Mouse (Mus musculus) layer of hippocampus, postnatal 14 days (tissue): Measurements from ENCODE around the gene Taf15. TPM values are rescaled to one million over a fixed set of nuclear protein-coding genes. Genes with fewer than 3 reads are reported as not detected.

ENCODE experiments used
- DNase-seq, 2 experiments: peaks; one replicate each; pipeline ENCODE4 v3.0.0; 2021 to 2022; ENCODE audit warnings: low spot score in 2 of 2, mixed read lengths in 1 of 2
- total RNA-seq, 2 experiments: library from RNA; stranded (reverse); gene quantifications; 2 replicates each; pipeline ENCODE4 v1.2.3; 2021

Taf15 gene
- total RNA-seq, 2 experiments from 2014 or later, result 64.1 to 65.9 TPM

DNA sequence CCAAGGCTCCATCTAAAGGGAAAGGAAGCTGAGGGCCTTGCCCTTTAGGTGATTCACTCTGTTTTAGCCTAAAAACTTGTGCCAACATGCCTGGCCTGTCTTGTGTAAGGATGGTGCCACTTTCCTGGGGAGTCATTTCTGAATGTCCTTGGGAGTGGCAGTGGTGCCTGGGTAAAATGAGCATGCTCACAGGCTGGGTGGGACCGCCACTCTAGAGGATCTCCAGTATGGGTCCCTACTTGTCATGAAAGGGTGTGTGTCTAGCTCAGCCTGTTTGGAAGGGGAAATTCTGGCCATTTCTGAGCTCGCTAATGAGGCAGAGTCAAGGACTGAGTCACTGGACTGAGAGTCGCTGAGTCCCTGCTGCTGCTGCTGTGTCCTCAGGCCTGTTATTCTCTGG lies 17.3 kb upstream of the Taf15 start:
- DNase-seq, result no peak

- no peak for DNase-seq
Observed at GRCm38 (mm10) chr11:83457257-83457656, 15.6 kb upstream of the Taf15 start.

DNA sequence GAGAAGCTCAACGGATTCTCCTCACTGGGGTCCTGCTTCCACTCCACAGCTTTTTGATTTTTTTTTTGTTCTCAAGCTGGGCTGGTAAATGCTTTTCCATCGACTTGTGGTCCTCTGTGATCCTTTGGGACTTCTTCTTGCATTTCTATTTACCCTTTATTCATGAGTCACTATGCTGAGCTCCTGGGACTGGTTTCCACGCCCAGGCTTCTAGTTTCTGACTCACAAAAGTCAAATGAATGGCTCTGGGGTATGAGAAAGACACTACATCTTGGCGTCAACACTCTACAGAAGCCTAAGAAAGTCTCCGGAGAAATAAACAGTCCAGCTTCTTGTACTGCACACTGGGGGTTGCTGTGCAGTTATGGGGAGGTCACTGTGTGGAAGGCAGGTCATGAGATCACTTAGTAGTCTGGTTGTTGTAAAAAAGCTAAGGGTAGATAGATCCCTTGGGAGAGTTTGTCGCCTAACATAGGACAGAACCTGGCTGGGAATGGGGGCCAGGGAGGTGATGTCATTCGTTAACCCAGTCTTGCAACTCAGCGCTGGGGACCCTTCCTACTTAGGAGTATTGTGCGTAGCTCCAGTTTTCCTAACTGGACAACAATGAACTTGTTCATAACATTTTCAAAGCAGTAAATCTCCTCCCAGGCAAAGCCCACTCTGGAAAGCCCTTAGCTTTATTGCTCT lies 14.8 kb upstream of the Taf15 start:
- DNase-seq, result no peak

DNA sequence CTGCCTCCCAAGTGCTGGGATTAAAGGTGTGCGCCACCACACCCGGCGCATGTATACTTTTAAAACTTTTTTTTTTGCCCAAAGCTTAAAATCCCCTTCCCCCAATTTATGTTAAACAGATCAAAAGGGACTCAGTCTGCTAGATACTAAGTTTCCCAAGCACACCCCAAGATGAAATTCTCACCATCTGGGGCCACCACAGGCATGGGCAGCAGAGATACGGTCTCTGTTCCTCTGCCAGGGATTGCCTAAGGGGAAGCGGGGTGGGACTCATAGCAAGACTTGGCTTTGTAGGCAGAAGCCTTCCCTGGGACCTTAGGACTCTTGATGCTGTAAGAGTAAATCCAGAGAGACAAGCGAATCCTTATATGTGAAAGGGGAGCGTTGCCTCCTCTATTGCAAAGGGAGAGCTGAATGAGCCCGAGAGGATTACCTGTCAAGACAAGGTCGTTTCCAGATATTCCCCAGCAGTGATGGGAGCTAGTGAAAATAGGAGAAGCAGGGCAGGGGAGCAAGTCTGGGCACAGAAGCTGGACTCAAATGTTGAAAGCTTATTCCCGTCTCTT lies 11.3 kb upstream of the Taf15 start:
- no peak for DNase-seq

DNA sequence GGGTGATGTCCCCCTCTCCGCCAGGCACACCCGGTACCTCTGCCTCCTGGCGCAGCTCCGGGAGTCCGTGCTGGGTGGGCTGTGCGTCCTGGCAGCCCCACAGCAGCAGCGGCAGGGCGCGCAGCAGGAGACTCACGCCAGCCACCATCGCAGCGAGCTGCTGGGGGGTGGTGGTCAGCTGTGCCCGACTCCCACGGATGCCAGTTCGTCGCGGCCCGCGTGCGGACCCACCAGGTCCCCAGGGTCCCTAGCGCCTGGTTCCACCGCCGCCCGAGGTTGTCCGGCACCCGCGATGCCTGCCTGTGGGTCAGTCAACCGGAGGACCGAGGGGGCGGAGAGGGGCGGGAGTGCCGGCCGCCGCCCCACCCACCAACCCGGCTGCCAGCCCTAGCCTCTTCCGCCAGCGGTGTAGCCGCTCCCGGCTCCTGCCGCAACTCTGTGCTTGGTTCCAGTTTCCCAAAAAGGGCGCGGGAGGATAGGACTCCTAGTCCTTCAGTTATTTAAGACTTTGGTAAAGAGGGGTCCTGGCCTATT lies 10.1 kb upstream of the Taf15 start, which contains the start of gene Mmp28:
Gene Mmp28 (minus strand): TSS at position 361 of the 534 bp plus-strand sequence.
- DNase-seq, result no peak

DNA sequence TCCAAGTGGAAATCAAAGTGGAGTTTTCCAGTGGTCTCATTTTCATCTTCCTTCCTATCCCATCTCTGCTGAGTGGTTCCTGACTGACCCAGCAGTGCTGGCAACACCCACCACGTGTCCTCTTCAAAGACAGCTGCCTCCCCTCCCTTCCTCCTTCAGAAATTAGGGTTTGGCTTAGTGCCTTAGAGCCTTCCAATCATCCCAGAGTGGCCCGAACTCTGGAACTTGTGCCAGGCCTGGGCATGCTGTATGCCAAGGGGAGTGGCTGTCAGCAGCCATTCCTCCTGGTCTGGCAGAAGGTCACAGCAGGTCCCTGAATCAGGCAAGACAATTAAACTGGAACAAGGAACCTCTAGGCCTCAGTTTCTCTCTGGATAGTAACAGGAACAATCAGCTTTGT lies 6.9 kb upstream of the Taf15 start:
- DNase-seq, result peak in 1 of 2 experiments; percentile 37

GRCm38 (mm10) chr11:83467120-83467652 lies 5.7 kb upstream of the Taf15 start:
- DNase-seq, result peak in 1 of 2 experiments; percentile 49

GRCm38 (mm10) chr11:83468765-83469164 lies 4.1 kb upstream of the Taf15 start:
- DNase-seq, result no peak

GRCm38 (mm10) chr11:83471766-83472165 lies 1.1 kb upstream of the Taf15 start:
- DNase-seq, result no peak

DNA sequence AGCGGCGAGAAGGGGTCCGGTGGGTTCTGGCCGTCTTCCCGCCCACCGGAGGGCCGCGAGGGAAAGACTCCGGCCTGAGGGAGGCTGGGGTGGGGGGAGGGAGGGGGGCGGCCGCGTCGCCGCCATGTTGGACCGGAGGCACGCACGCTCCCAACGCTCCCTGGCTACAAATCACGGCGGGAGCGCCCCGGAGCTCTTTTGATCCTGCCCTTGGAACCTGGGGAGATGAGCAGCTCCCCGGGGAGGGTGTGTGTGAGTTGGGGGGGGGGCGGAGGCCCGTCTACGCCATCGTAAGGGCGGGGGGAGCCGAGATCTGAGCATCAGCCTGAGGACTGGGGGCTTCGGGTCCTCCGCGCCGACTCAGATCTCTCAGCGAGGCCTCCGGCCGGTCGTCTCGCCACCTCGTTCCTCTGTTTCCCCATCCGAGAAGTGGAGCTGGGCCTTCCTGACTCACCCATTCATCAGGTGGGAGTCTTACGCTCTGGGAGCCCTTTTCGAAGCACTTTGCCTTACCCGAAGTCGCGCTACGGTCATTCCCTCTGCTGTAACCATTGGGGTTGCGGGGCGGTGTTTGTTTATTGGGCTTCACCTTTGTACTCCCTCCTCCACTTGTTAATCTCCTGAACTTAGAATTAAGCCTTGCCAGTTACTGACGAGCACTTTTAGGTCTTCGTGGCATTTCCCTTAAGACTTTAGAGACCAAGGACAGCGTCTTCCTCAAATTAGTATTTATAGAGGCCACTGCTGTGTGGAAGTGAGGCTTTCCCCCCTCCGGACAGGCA lies 540 bp downstream of the Taf15 start:
- DNase-seq, result no peak

- no peak for DNase-seq
Observed at GRCm38 (mm10) chr11:83491488-83491887, 18.6 kb downstream of the Taf15 start.

DNA sequence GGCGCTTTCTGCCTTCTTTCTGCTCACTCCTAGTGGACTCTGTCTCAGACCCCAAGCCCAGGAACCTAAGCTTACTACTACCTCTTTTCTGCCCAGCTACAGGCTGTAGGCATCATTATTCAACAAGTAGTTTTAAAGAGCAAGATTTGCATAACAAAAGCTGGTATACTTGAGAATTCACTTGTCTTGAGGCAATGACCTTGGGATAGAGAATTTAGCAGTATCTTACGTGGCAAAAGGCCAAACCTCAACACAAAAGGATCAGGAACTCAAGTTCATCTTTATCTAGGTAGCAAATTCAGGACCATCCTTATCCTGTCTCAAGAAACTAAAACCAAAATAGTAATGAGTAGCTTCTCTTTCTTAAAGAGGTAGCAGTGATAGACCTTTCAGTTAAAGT lies 22.7 kb downstream of the Taf15 start:
- DNase-seq, result no peak

DNA sequence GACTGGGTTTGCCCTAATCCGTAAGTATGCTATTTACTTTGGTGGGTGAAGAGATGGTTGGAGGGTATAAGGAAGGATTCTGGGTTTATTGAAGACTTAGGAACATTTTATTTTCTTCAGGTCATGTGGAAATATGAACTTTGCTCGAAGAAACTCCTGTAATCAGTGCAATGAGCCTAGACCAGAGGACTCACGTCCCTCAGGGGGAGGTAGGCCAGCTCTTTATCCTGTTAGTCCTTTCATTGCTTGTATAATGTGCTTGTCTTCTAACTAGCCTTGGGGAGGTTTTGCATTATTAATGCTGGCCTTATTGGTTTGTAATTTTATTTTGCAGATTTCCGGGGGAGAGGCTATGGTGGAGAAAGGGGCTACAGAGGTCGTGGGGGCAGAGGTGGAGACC lies 31.4 kb downstream of the Taf15 start:
- DNase-seq, result no peak

DNA sequence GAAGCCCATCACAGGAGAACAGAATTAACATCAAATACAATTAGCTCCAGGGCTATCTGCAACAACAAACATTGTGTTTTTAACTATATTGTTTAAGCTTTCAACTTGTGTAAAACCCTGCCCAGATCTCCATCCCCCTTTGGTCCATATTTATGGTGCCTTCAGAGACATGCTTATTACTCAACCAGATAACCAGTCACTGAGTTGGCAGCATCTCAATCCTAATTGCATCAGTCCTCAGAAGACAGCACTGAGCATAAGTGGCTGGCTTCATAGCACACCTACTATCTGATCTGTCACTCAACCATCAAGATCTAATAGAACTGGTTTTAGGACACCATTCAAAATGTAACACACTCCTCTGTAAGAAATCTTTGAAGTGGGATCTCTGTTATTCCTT lies 36.6 kb downstream of the Taf15 start:
- DNase-seq, result no peak

DNA sequence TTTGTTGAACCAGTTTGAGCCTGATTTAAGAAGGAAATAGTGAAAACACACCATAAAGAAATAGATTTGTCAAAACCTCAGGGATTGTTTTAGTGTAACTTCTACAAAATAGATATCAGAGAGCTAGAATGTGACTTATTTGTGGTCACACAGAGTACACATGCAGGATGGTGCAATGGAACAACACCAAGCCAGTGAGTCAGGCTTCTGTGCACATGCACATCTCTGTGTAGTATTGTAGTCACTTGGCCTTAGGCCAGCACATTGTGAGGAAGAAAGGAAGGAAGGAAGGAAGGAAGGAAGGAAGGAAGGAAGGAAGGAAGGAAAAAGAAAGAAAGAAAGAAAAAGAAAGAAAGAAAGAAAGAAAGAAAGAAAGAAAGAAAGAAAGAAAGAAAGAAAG lies 44.3 kb downstream of the Taf15 start:
- DNase-seq, result no peak

- DNase-seq, result no peak
Observed at GRCm38 (mm10) chr11:83518371-83518770, 45.5 kb downstream of the Taf15 start.

DNA sequence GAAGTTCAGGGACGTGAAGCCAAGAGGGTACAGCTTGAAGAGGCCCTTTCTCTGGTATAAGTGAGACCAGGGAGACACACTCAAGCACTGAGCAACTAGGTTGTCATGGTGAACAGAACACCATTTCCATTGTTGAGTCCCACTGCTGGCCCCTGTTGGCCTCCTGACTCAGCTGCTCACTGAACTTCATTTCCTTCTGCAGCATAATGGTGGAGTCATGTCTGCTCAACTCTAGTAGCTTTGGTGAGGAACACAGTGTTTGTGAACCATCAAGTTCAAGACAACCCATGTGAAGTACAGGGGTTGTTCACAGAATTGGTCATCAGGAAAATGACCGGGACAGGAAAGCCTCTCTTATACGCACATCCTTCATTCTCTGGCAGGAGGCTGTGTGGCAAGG lies 49.2 kb downstream of the Taf15 start, which contains the start of gene Heatr9:
Gene Heatr9 (minus strand): TSS at position 101 of the 400 bp plus-strand sequence.
- no peak for DNase-seq

GRCm38 (mm10) chr11:83529024-83529423 lies 56.1 kb downstream of the Taf15 start:
- DNase-seq, result no peak

DNA sequence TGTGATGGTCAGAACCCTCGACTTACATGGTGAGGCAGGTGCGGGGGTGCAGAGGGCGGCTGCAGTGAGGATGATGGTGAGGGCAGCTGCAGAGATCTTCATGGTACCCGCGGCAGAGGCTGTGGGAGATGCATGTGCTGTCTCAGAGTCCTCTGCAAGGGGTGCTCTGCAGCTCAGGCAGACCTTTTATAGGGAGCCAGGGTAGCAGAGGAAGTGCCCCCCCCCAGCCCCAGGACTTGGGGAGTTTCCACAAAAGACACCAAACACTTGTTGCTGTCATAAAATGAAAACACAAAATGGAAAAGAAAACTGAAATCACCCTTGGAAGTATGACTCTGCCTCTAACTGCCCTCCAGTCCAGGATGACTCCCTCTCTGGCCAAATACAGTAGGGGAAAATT lies 57.5 kb downstream of the Taf15 start, which contains the start of gene Ccl5:
Gene Ccl5 (minus strand): TSS at position 159 of the 400 bp plus-strand sequence.
- DNase-seq, result no peak

GRCm38 (mm10) chr11:83533192-83533591 lies 60.3 kb downstream of the Taf15 start:
- no peak for DNase-seq

- no peak for DNase-seq
Observed at GRCm38 (mm10) chr11:83534143-83534542, 61.3 kb downstream of the Taf15 start.
